Mouse (Mus musculus): ENCODE results near the gene Uimc1. TPM values are rescaled to one million over a fixed set of nuclear protein-coding genes. Genes with fewer than 3 reads are reported as not detected.

The Uimc1 gene
- 154 and 177 TPM in 2 replicates for total RNA-seq (2012; rRNA removed)
- total RNA-seq (2014; rRNA removed) = 19.9 and 20.7 TPM in 2 replicates
- polyA plus RNA-seq (2012; ENCODE audit: insufficient read length, low read depth) = 44.5 and 50.8 TPM in 2 replicates

GRCm38 (mm10) chr13:55099726-55100478 is at the start of gene Uimc1:
Gene Uimc1, minus strand, starts transcription at chr13:55100300.
- no peak for TF ChIP-seq MYC (IDR thresholded peaks at IDR 0.05; ENCODE audit: low read depth, low read length)
- TF ChIP-seq HCFC1 (IDR thresholded peaks at IDR 0.05; ENCODE audit: low read depth, low read length) = peak; percentile 52
- no peak for TF ChIP-seq BHLHE40 (IDR thresholded peaks at IDR 0.05; ENCODE audit: low read depth, low read length)
- TF ChIP-seq RAD21 (IDR thresholded peaks at IDR 0.05; ENCODE audit: low read depth, low read length) = peak; percentile 9
- TF ChIP-seq NRF1 (IDR thresholded peaks at IDR 0.05; ENCODE audit: low read depth, low read length) = peak; percentile 81
- TF ChIP-seq TCF12 (IDR thresholded peaks at IDR 0.05; ENCODE audit: low read depth, low read length) = peak; percentile 76
- TF ChIP-seq ZC3H11A (IDR thresholded peaks at IDR 0.05; ENCODE audit: low read depth, low read length) = no peak
- peak; percentile 79 for TF ChIP-seq SIN3A (IDR thresholded peaks at IDR 0.05; ENCODE audit: low read length)
- no peak for TF ChIP-seq ELF1 (IDR thresholded peaks at IDR 0.05; ENCODE audit: low read depth, low read length)
- TF ChIP-seq POLR2A (IDR thresholded peaks at IDR 0.05; ENCODE audit: low read depth, low read length) = peak; percentile 92
- TF ChIP-seq JUN (IDR thresholded peaks at IDR 0.05; ENCODE audit: insufficient read depth, low read depth, low read length) = no peak
- peak; percentile 96 for TF ChIP-seq ZMIZ1 (IDR thresholded peaks at IDR 0.05; ENCODE audit: low read depth, low read length)
- TF ChIP-seq UBTF (IDR thresholded peaks at IDR 0.05; ENCODE audit: low read depth, low read length) = peak; percentile 98
- 0 out of 2 replicates have a peak, but pooled peaks have one; percentile 35 for TF ChIP-seq MAZ (IDR thresholded peaks at IDR 0.05; ENCODE audit: low read depth, low read length)
- TF ChIP-seq MXI1 (IDR thresholded peaks at IDR 0.05; ENCODE audit: low read depth, low read length) = peak; percentile 67
- peak; percentile 46; the same call in 1 of the 2 replicates for TF ChIP-seq IRF4 (IDR thresholded peaks at IDR 0.05; ENCODE audit: low read depth, low read length)
- no peak for TF ChIP-seq RCOR1 (conservative IDR thresholded peaks at IDR 0.05; ENCODE audit: low read depth, low read length)
- TF ChIP-seq CHD2 (IDR thresholded peaks at IDR 0.05; ENCODE audit: low read length) = no peak
- peak; percentile 70; the same call in 1 of the 2 replicates for TF ChIP-seq TBP (conservative IDR thresholded peaks at IDR 0.05; ENCODE audit: low read depth, low read length)
- TF ChIP-seq GABPA (IDR thresholded peaks at IDR 0.05; ENCODE audit: insufficient replicate concordance, low read depth, low read length) = no peak
- TF ChIP-seq CTCF (conservative IDR thresholded peaks at IDR 0.05 in 1 of 2, IDR thresholded peaks at IDR 0.05 in 1 of 2; ENCODE audit: low read depth in 2 of 2, low read length in 2 of 2) = peak in 1 of 2 experiments; percentile 59; a peak in 2 of 4 replicates
- TF ChIP-seq MEF2A (IDR thresholded peaks at IDR 0.05; ENCODE audit: borderline replicate concordance, low read depth, low read length) = peak; percentile 46; the same call in 1 of the 2 replicates
- peak; percentile 93 for TF ChIP-seq NELFE (IDR thresholded peaks at IDR 0.05; ENCODE audit: low read depth, low read length)
- no peak for TF ChIP-seq KAT2A (IDR thresholded peaks at IDR 0.05; ENCODE audit: insufficient replicate concordance, low read length)
- 0 out of 2 replicates have a peak, but pooled peaks have one; percentile 5 for TF ChIP-seq SMC3 (IDR thresholded peaks at IDR 0.05; ENCODE audit: low read depth, low read length)
- Histone ChIP-seq H3K9ac (ENCODE audit: insufficient read depth, low read depth) (peak within 1 kb of the TSS; percentile 89), H3K9me3 (replicated peaks; ENCODE audit: low read length) (no peaks in the 10 kb centered on the region), H3K36me3 (replicated peaks in 1 of 2; ENCODE audit: control insufficient read depth in 1 of 2, insufficient read depth in 1 of 2, low read length in 1 of 2) (no peaks in the 10 kb centered on the region), H3K4me2 (ENCODE audit: insufficient read depth, low read depth, poor library complexity, severe bottlenecking) (peak within 1 kb of the TSS; percentile 99), H3K79me2 (replicated peaks; ENCODE audit: control insufficient read depth, extremely low read depth, insufficient read depth, poor library complexity, severe bottlenecking) (peaks cover 16% of the 10 kb centered on the region), H3K27ac (ENCODE audit: insufficient read depth, low read depth) (peak within 1 kb of the TSS; percentile 83), H3K4me1 (ENCODE audit: control insufficient read depth in 1 of 2, insufficient read depth in 2 of 2) (peaks cover 0 to 6% of the 10 kb centered on the region in 2 experiments; a peak in 1 of 4 replicates), H3K4me3 (replicated peaks in 1 of 3; ENCODE audit: low read depth in 2 of 3, low read length in 2 of 3, poor library complexity in 1 of 3) (peak within 1 kb of the TSS; percentile 80 to 96 (median 84)), H3K27me3 (replicated peaks) (no peaks in the 10 kb centered on the region)
- dilution Hi-C loops (cut with MboI; ENCODE audit: extremely low pct_ligation_motif_present, extremely low pct_unique_long_range_greater_than_20kb, low sequenced_read_pairs) = no loop called here
- peak; percentile 84 for DNase-seq (ENCODE audit: extremely low read depth)
- in situ Hi-C loops (cut with MboI; ENCODE audit: low pct_ligation_motif_present, low pct_unique_long_range_greater_than_20kb, low sequenced_read_pairs) = no loop called here

All from CH12.LX (cell line).